Mouse (Mus musculus) gastrocnemius, adult 18-20 months (tissue): ENCODE measurements around the gene Ap4b1. TPM values are rescaled to one million over a fixed set of nuclear protein-coding genes. Genes with fewer than 3 reads are reported as not detected.
A peak's percentile ranks its signal among the peaks of the same experiment; 100 is the strongest.

Experiments used
- DNase-seq: peaks from one replicate; pipeline ENCODE4 v3.0.0; 2021; ENCODE audit warnings: low spot score
- total RNA-seq, 2 experiments: library from RNA; stranded (reverse); gene quantifications; 2 replicates each; pipeline ENCODE4 v1.2.3; 2021

Gene Ap4b1
- total RNA-seq, 2 experiments from 2014 or later = 9.1 to 9.7 TPM

GRCm38 (mm10) chr3:103852565-103853299 is 43.4 kb downstream of the Ap4b1 start:
- DNase-seq = peak; percentile 34

- DNase-seq = no peak
These were observed 44.5 kb downstream of the Ap4b1 start for GRCm38 (mm10) chr3:103853804-103854203.

- DNase-seq = no peak
These were observed 47.9 kb downstream of the Ap4b1 start for GRCm38 (mm10) chr3:103857036-103857805.

GRCm38 (mm10) chr3:103857977-103858563 is 48.8 kb downstream of the Ap4b1 start:
- DNase-seq = no peak

GRCm38 (mm10) chr3:103858881-103859801 is 49.8 kb downstream of the Ap4b1 start, which contains the start of gene Ptpn22:
TSS of gene Ptpn22 (plus strand) at chr3:103859795.
- no peak for DNase-seq

- DNase-seq = peak; percentile 4
These were observed 50.6 kb downstream of the Ap4b1 start for GRCm38 (mm10) chr3:103859851-103860391.

- no peak for DNase-seq
These were observed 53.5 kb downstream of the Ap4b1 start for GRCm38 (mm10) chr3:103862721-103863220.

GRCm38 (mm10) chr3:103864200-103864599 is 54.9 kb downstream of the Ap4b1 start:
- no peak for DNase-seq

- DNase-seq = no peak
These were observed 58.2 kb downstream of the Ap4b1 start for GRCm38 (mm10) chr3:103867424-103867971.

- no peak for DNase-seq
These were observed 58.7 kb downstream of the Ap4b1 start for GRCm38 (mm10) chr3:103868008-103868407.

Other genes starting within 250 kb of the Ap4b1 start
- gene Syt6, start 234.3 kb upstream of the Ap4b1 start, total RNA-seq = not detected
- gene Atg4a-ps, start 163.5 kb upstream of the Ap4b1 start, total RNA-seq = 1 to 10 TPM in 1 of 2 experiments, under 1 TPM in 1; 0.26 to 4.5 TPM
- gene Olfml3, start 71.5 kb upstream of the Ap4b1 start, total RNA-seq = 1 to 10 TPM; 3.2 to 3.7 TPM
- not detected for gene Gm10964, start 70.2 kb upstream of the Ap4b1 start, total RNA-seq
- 10 to 100 TPM; 63.0 to 64.5 TPM for gene Hipk1, start 18.0 kb upstream of the Ap4b1 start, total RNA-seq
- 1 to 10 TPM; 4.3 to 5.5 TPM for gene Dclre1b, start 76 bp upstream of the Ap4b1 start, total RNA-seq
- under 1 TPM in 1 of 2 experiments, not detected in 1; 0.14 TPM for gene Gm43064, start 53 bp downstream of the Ap4b1 start, total RNA-seq
- gene Bcl2l15, start 23.1 kb downstream of the Ap4b1 start, total RNA-seq = under 1 TPM in 1 of 2 experiments, not detected in 1; 0.55 TPM
- under 1 TPM; 0.17 to 0.25 TPM for gene Ptpn22, start 50.3 kb downstream of the Ap4b1 start, total RNA-seq
- 1 to 10 TPM; 6.9 to 7.9 TPM for gene Rsbn1, start 104.6 kb downstream of the Ap4b1 start, total RNA-seq
- 1 to 10 TPM; 3.8 to 4.1 TPM for gene Phtf1, start 158.6 kb downstream of the Ap4b1 start, total RNA-seq